Mouse (Mus musculus) kidney, adult 2 months (tissue): ENCODE measurements around the gene 4930412O13Rik.

ENCODE experiments used
- CTCF ChIP-seq: fragments of 200-500 bp; conservative IDR thresholded peaks from 2 replicates; pipeline ENCODE4 v1.5.1; 2011; ENCODE audit warnings: low read depth, mild to moderate bottlenecking, control low read depth, low read length, moderate library complexity, mixed read lengths; ENCODE audit not compliant: insufficient read depth, insufficient read length
- POLR2A ChIP-seq: fragments of 200-500 bp; IDR thresholded peaks from one replicate; pipeline ENCODE4 v1.6.1; 2011; ENCODE audit warnings: low read depth, low read length, control low read depth

DNA sequence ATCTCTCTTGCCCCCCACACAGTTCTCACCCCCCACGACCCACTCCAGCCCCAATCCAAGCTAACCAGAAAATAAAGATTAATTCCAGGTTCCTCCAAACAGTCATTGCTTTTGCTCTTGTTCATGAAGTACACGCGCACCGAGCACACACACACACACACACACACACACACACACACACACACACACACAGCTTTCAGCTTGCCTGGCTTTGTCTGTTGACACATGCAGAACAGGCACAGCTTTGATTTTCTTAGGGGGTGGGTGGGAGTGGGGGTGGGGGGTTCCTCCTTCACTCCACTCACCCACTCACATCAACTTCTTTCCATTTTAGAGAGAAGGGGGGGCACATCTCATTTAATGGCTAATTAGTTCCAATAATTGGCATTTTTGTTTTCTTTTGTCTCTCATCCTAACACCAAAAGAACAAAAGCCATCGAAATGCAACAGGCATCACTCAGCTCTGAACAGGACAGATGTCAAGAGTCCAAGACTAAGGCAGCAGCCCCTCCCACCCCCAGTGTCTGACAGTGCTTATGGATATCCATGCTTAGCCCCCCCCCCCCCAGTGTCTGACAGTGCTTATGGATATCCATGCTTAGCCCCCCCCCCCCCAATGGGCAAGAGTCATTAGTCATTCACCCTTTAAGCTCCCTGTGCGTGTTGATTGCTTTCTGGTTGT is 12.4 kb downstream of the 4930412O13Rik start:
- TF ChIP-seq POLR2A (no peak), CTCF (no peak)
